Mouse (Mus musculus) brain, embryonic 14.5 days (tissue): ENCODE data around the gene H2-Ke6. TPM values are rescaled to one million over a fixed set of nuclear protein-coding genes. Genes with fewer than 3 reads are reported as not detected.

ENCODE experiments used
- DNase-seq: peaks from one replicate; pipeline ENCODE4 v3.0.0-alpha.2; 2011; ENCODE audit warnings: low read depth
- CTCF ChIP-seq: fragments of 200-500 bp; IDR thresholded peaks from 2 replicates; pipeline ENCODE4 v1.5.1; 2012; ENCODE audit warnings: inconsistent platforms, mild to moderate bottlenecking, moderate library complexity, borderline replicate concordance; ENCODE audit not compliant: insufficient read depth, insufficient read length; ENCODE audit errors: extremely low read depth
- POLR2A ChIP-seq: fragments of 200-500 bp; IDR thresholded peaks from 2 replicates; pipeline ENCODE4 v1.6.1; 2012; ENCODE audit warnings: mild to moderate bottlenecking, inconsistent platforms, borderline replicate concordance; ENCODE audit not compliant: poor library complexity, insufficient read depth, insufficient read length, severe bottlenecking; ENCODE audit errors: extremely low read depth
- polyA plus RNA-seq: library from polyadenylated mRNA; depleted of rRNA; stranded (reverse); fragments of >200 nt; gene quantifications from 2 replicates; pipeline ENCODE4 v1.2.3, GENCODE M21; 2012

Gene H2-Ke6
- polyA plus RNA-seq, 1 experiment: 88.8 TPM

DNA sequence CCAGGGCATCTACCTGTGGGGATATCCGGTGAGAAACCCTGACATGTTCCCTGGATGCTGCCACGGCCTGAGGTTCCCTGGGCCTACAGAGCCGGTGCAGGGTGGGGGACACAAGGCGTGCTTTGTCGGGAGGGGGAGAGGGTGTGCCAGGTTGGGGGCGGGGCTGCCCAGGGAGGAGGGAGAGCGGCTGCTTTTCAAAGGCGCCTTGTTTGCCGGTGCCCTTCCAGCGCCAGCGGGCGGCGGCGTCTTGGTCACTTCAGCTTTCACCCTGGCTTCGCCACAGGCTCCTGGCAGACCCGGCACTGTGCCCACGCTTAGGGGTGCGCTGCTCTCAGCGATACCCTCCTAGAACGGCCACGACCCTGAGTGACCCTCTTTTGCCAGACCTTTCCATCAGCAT lies 10.6 kb upstream of the H2-Ke6 start:
- DNase-seq: peak; percentile 78
- TF ChIP-seq CTCF (no peak), POLR2A (no peak)

DNA sequence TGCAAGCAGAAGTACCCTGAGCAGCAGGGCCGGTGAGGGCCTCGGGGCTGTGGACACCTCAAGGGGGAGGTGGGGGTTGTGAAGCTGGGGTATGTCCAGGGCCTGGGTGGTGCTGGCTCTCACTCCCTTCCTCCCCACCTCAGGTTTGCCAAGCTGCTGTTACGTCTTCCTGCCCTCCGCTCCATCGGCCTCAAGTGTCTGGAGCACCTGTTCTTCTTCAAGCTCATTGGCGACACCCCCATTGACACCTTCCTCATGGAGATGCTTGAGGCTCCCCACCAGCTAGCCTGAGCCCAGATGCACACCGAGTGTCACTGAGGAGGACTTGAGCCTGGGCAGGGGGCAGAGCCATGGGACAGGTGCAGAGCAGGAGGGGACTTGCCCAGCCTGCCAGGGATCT lies 9.4 kb upstream of the H2-Ke6 start:
- no peak for DNase-seq
- TF ChIP-seq CTCF (no peak), POLR2A (no peak)

DNA sequence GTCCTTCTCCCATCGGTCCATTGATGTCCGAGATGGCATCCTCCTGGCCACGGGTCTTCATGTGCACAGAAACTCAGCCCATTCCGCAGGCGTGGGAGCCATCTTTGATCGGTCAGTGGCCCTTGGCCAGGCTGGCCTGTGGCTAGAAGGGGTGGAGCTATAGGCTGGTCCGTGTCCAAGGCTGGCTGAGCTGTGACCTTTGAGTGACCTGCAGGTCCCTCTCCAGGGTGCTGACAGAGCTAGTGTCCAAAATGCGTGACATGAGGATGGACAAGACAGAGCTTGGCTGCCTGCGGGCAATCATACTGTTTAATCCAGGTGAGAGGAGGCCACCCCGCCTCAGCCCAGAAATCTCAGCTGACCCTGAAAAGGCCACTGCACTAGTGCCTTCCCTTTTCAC lies 8.8 kb upstream of the H2-Ke6 start:
- no peak for TF ChIP-seq CTCF
- no peak for TF ChIP-seq POLR2A
- DNase-seq: no peak

DNA sequence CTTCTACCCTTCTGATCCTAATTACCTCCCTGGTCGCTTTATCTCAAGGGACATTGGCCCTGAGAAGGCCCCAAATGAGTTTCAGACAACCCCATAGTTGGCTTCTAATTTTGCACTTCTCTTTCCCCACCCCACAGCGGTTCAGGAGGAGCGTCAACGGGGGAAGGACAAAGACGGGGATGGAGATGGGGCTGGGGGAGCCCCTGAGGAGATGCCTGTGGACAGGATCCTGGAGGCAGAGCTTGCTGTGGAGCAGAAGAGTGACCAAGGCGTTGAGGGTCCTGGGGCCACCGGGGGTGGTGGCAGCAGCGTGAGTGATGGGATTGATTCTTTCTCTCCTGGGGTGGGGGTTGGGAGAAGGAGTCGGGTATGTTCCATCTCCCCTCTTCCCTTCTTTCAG lies 7.7 kb upstream of the H2-Ke6 start:
- no peak for TF ChIP-seq CTCF
- TF ChIP-seq POLR2A: no peak
- no peak for DNase-seq

DNA sequence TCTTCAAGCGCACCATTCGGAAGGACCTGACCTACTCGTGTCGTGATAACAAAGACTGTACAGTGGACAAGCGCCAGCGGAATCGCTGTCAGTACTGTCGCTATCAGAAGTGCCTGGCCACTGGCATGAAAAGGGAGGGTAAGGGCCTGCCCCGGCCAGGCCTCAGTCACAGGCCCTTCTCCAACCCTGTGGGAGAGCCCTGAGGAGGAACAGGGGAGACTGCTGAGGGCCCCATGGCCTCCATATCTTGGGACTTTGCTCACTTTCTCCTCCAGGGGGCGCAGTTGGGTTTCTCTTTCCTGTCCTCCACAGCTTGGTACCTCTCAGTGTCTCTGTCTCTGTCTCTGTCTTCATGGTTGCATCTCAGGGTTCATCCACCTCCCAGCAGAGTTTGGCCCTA lies 6.2 kb upstream of the H2-Ke6 start:
- DNase-seq: peak; percentile 49
- peak; percentile 73 for TF ChIP-seq CTCF
- TF ChIP-seq POLR2A: no peak

DNA sequence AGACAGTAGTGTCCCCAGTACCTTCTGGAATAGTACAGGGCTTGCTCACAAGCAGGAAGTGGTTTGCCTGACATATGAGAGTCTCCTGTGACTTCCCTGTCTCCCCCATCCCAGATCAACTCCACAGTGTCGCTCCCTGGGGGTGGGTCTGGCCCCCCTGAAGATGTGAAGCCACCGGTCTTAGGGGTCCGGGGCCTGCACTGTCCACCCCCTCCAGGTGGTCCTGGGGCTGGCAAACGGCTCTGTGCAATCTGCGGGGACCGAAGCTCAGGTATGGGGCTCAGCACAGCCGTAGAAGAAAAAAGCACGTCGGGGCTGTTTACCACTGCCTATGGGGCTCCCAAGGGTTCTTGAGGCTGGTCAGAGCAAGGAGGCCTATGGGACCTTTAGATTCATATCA lies 5.6 kb upstream of the H2-Ke6 start:
- no peak for TF ChIP-seq CTCF
- no peak for TF ChIP-seq POLR2A
- DNase-seq: no peak

DNA sequence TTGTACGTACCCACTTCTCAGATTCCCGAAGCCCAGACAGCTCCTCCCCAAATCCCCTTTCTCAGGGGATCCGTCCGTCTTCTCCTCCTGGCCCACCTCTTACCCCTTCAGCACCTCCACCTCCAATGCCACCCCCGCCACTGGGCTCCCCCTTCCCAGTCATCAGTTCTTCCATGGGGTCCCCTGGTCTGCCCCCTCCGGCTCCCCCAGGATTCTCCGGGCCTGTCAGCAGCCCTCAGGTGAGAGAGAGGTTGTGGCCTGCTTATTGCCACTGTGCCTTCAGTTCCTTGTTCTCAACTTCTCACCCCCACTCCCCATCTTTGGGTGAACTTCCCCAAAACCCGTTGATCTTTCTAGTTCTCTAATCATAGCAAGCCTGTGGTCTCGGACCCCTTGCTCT lies 4.9 kb upstream of the H2-Ke6 start:
- DNase-seq: no peak
- TF ChIP-seq CTCF: no peak
- no peak for TF ChIP-seq POLR2A

DNA sequence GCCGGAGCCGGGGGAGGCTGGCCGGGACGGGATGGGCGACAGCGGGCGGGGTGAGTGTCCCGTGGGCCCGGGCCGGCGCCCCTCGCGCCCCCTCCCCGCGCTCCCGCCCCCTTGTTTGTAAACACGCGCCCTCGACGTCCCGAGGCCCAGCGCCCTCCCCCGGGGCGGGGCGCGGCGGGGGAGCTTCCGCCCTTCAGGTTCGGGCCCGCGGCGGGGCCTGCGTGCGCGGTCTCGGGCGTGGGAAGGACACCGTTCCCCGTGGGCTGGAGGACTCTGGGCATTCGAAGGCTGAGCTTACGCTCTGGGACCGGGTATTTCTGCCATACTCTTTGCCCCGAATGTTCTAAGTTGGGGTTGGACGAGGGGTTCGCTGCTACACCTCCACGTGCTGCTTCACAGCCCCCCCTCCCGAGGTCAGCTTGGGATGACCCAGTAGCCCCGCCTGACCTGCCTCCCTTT lies 4.3 kb upstream of the H2-Ke6 start:
- peak; percentile 60 for DNase-seq
- no peak for TF ChIP-seq POLR2A
- TF ChIP-seq CTCF: no peak

DNA sequence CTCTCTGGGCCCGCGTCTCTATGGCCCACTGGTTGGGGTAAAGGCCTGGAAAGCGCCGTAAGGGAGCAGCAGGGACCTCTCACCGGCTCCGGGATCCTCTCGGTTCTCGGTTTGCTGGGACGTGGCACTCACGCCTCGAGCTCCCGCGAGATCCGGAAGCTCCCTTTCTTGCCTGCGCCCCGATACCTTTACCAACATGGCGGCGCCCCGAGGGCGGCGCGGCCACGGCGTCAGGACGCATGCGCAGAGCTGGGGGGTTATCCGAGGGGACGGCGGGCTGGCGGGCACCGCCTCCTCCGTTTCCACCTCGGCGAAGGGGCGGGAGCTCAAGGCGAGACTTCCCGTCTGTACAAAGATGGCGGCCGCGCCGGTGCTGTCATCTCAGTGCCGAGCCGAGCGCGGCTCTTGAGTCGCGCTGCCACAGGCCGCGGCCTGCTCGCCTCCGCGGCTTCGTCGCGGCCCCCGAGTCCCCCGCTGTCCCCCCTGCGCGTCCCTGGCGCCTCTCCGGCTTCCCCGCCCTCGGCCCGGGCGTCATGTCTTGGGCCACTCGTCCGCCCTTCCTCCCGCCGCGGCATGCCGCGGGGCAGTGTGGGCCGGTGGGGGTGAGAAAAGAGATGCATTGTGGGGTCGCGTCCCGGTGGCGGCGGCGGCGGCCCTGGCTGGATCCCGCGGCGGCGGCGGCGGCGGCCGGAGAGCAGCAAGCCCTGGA lies 3.8 kb upstream of the H2-Ke6 start, which contains the start of the genes Slc39a7 and Rxrb:
Gene Slc39a7 (minus strand): TSS at position 218 of the 709 bp plus-strand sequence.
Gene Rxrb (plus strand): TSS at position 348 of the 709 bp plus-strand sequence.
- no peak for TF ChIP-seq CTCF
- peak; percentile 80 for TF ChIP-seq POLR2A
- peak; percentile 99 for DNase-seq

DNA sequence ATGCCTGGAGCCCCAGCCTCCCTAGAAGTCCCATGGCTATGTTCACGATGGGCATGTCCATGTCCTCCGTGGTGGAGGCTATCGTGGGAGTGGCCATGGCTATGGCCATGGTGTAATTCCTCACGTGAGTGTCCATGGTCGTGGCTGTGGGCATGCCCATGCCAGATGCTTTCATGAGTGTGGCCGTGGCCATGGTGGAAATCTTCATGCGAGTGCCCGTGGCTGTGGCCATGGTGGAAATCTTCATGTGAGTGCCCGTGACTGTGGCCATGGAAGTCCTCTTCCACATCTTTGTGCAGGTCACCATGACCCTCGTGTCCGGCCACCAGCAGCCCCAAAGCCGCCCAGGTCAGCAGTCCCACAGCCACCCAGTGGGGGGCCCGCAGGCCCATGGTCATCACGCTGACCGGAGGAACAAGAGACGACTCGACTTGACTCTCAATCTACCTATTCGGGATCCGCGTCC lies 3.0 kb upstream of the H2-Ke6 start:
- TF ChIP-seq CTCF (no peak), POLR2A (no peak)
- no peak for DNase-seq

DNA sequence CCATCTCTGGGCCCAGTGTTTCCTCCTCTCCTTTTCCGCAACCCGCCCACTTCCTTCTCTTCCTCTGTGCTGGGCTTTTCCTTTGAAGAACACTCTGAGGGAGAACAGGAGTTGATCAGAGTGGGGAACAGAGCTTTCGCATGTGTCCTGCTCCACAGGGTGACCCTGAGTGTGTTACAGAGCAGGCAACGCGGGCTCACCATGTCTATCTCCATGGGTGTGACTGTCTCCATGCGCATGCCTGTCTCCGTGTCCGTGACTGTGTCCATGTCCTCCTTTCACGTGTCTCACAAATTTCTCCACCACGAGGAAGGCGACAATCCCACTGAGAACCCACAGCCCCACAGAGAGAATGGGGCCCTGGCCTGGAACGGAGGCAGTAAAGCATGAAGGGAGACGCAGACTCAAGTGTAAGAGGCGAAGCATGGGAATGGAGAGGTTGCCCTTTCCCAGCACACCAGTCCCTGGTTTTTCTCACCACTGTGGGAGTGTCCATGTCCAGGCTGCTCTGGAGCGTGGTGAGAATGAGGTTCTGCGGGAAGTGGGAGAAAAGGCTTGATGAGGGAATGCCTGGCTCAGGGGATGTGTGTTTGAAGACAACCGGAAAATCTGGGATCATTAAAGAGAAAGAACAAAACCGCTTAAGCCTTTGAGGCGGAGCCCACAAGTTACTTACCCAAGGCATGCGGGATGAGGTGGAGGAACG lies 2.2 kb upstream of the H2-Ke6 start:
- no peak for TF ChIP-seq CTCF
- TF ChIP-seq POLR2A: no peak
- DNase-seq: no peak
